Mouse (Mus musculus) heart, adult 2 months (tissue): ENCODE measurements around the gene Capn11.

Experiments used
- CTCF ChIP-seq: fragments of 200-600 bp; IDR thresholded peaks from 2 replicates; pipeline ENCODE4 v1.8.1; 2022; ENCODE audit warnings: antibody characterized with exemption, mild to moderate bottlenecking, moderate library complexity
- EP300 ChIP-seq: fragments of 200-500 bp; IDR thresholded peaks from 2 replicates; pipeline ENCODE4 v1.6.1; 2011; ENCODE audit warnings: low read depth, low read length, control low read depth; ENCODE audit not compliant: insufficient read depth
- POLR2A ChIP-seq: fragments of 200-500 bp; IDR thresholded peaks from 2 replicates; pipeline ENCODE4 v1.6.1; 2011; ENCODE audit warnings: mild to moderate bottlenecking, low read depth, low read length, control low read depth; ENCODE audit not compliant: insufficient read depth

DNA sequence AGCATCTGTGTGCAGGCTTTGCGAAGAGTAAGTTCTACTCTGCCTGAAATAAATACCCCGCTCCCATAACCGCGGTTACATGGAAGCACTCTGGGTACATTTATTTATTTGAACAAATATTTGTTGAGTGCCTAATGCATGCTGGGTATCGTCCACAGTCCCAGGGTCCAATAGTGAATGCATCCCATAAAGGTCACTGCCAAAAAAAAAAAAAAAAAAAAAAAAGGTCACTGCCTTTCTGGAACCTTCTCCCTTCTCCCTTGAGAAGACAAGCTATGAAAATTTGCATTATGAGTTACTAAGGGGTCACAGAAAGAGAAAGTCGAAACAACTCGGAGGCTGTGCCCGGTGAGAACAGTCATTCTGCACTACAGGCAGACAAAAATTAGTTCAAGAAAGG, 17.1 kb downstream of the Capn11 start:
- no peak for TF ChIP-seq POLR2A
- TF ChIP-seq CTCF = no peak
- no peak for TF ChIP-seq EP300
